Mouse (Mus musculus) forebrain, embryonic 16.5 days (tissue): ENCODE measurements at regions not wholly inside any gene's neighbourhood (a gene's known extent, or its start where the extent isn't known, plus 50 kb on each side); places are given as distances from the start of the nearest gene placed in this dataset.

Source experiments
- ATAC-seq: fragments of 200-750 bp; cut with Nextera tagmentation; 2 replicates; pipeline ENCODE4 v1.8.0; 2017; ENCODE audit warnings: mild to moderate bottlenecking, moderate library complexity
- H3K27ac ChIP-seq: fragments of 300-500 bp; sonication (generic); 2 replicates; pipeline ENCODE4 v1.5.1; 2014; ENCODE audit warnings: low read length, control low read depth
- H3K27me3 ChIP-seq: fragments of 300-500 bp; sonication (generic); replicated peaks from 2 replicates; pipeline ENCODE4 v1.6.1; 2014; ENCODE audit warnings: low read length; ENCODE audit not compliant: control insufficient read depth, insufficient read depth
- H3K36me3 ChIP-seq: fragments of 300-500 bp; sonication (generic); 2 replicates; pipeline ENCODE4 v1.6.1; 2014; ENCODE audit not compliant: control insufficient read depth, insufficient read depth
- H3K4me1 ChIP-seq: fragments of 300-500 bp; sonication (generic); replicated peaks from 2 replicates; pipeline ENCODE4 v1.6.1; 2014; ENCODE audit warnings: low read length; ENCODE audit not compliant: control insufficient read depth, insufficient read depth
- H3K4me2 ChIP-seq: fragments of 300-500 bp; sonication (generic); 2 replicates; pipeline ENCODE4 v1.6.1; 2014; ENCODE audit warnings: mild to moderate bottlenecking, low read length, control low read depth
- H3K4me3 ChIP-seq: fragments of 300-500 bp; sonication (generic); replicated peaks from 2 replicates; pipeline ENCODE4 v1.5.1; 2014; ENCODE audit warnings: mild to moderate bottlenecking, low read length, control low read depth
- H3K9ac ChIP-seq: fragments of 300-500 bp; sonication (generic); replicated peaks from 2 replicates; pipeline ENCODE4 v1.6.1; 2014; ENCODE audit warnings: low read depth, low read length, control low read depth
- H3K9me3 ChIP-seq: fragments of 300-500 bp; sonication (generic); 2 replicates; pipeline ENCODE4 v1.6.1; 2016; ENCODE audit warnings: low read length; ENCODE audit not compliant: control insufficient read depth
- WGBS: fragments of 180-500 bp; shearing (Covaris S2); extraction: QIAGEN DNeasy Blood & Tissue Kit; methylation state at CpG from one replicate; pipeline ENCODE4 v1.1.7; 2014; 5-methylcytosine and 5-hydroxymethylcytosine counted together

DNA sequence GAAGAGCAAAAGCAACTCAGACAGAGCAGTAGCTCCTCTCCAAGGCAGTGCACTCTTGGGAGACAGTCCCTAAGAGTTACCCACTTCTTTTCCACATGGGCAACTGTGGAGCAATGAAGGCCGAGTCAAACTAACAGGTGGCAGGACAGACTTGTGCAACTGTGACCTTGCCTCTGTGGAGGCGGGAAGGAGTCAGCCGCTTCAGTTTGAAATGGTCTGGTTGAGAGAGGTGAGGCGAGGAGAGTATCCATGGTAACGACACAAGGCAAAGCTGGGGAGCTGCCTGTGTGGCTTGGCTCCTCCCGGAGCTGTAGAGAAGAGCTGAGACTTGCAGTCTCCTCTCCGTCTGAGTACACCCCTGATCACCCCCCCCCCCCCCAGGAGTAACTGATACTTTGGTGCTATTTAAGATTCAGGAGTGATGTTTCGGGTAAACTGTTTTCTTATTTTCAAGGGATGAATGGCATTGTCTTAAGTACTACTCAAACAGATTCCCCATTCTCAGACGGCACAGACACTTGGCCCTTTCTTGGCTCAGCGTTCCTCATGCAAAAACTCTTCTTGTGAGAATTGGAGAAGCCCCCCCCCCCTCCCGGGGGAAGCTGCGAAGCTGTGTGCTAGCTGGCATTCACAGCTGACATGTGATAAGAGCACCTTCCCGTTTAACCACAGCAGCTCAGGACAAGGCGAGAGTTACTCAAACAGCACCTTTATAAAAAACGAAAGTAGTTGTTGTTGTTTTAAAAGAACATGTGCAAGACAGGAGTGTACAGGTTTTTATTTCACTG lies 54.9 kb upstream of the Chst1 start:
- peak; percentile 78 for ATAC-seq
- no peak overlapping the region for H3K4me2 ChIP-seq

DNA sequence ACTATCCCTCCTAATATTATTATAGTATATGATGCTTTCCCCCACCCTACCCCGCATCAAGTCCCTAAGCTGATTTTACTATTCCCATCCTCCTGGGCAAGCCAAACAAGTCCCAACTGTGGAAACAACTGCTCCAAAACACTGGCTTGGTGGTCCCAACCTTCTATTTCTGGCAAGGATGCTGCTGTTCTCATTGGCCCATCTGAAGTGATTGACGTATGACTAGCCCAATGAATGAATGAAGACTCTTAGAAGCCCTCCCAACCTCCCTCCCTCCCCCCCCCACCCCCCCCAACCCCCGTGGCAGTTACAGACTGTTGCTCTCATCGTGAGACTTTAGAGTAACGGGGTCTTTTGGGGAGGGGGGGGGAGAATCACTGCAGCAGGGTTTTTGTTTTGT lies 58.7 kb upstream of the Chst1 start:
- ATAC-seq: no peak
- Histone ChIP-seq H3K4me1 (peaks cover 8% of the 10 kb centered on the region), H3K27ac (no peak overlapping the region), H3K27me3 (no peaks in the 10 kb centered on the region), H3K36me3 (no peaks in the 10 kb centered on the region), H3K4me3 (no peak overlapping the region), H3K9me3 (no peaks in the 10 kb centered on the region), H3K9ac (no peak overlapping the region), H3K4me2 (no peak overlapping the region)
- 67% methylated on average over 5 of the region's 5 CpGs for WGBS

More for the DNA sequence above, 54.9 kb upstream of the Chst1 start:
- WGBS: 10% methylated on average over 15 of the region's 15 CpGs
- no peak overlapping the region for H3K4me3 ChIP-seq
- no peak overlapping the region for H3K9ac ChIP-seq
- H3K27me3 ChIP-seq: no peaks in the 10 kb centered on the region
- no peaks in the 10 kb centered on the region for H3K9me3 ChIP-seq
- H3K36me3 ChIP-seq: no peaks in the 10 kb centered on the region
- peaks cover 8% of the 10 kb centered on the region for H3K4me1 ChIP-seq
- H3K27ac ChIP-seq: no peak overlapping the region

DNA sequence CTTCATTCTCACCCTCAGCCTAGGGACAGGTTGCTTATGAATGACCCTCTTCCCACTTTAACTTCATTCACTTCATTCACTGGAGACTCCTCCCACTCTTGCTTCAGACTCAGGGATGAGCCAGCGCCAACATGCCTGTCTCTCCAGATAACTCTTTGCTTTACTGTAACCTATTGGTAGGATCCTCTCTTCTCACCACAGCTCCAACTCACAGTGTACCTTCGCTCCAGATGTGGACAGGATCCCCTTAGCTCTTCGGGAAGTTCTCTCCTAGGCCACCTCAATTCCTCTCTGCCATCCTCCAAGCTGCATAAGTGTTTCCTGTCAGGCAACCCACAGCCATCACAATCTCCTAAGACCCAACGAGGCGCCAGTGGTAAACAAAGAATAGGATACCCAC lies 67.5 kb upstream of the Chst1 start:
- no peak overlapping the region for H3K4me2 ChIP-seq
- H3K27me3 ChIP-seq: no peaks in the 10 kb centered on the region
- no peaks in the 10 kb centered on the region for H3K9me3 ChIP-seq
- H3K4me1 ChIP-seq: peaks cover 8% of the 10 kb centered on the region
- 93% methylated on average over 5 of the region's 5 CpGs for WGBS
- no peaks in the 10 kb centered on the region for H3K36me3 ChIP-seq
- no peak overlapping the region for H3K9ac ChIP-seq
- ATAC-seq: no peak
- no peak overlapping the region for H3K4me3 ChIP-seq
- H3K27ac ChIP-seq: no peak overlapping the region

DNA sequence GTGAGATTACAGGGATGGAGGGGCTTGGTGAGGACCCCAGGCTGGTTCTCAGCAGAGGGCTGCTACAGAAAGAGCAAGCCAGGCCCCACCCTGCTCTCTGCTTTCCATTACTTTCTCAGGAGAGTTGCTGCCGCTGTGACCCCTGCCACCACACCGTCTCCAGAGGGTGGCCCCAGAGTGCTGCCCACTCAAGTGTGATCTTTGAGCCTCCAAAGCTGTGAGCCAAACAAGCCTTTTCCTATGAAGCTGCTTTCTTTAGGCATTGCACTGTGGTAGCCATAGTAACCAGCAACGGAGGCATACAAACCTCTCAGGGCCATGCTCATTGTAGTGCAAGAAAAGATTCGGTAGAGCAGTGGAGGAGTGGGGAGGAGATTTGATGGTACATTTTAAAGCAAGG lies 68.8 kb upstream of the Chst1 start:
- Histone ChIP-seq H3K4me3 (no peak overlapping the region), H3K4me2 (no peak overlapping the region), H3K4me1 (peaks cover 8% of the 10 kb centered on the region), H3K27me3 (no peaks in the 10 kb centered on the region), H3K9me3 (no peaks in the 10 kb centered on the region), H3K27ac (no peak overlapping the region), H3K36me3 (no peaks in the 10 kb centered on the region), H3K9ac (no peak overlapping the region)
- 17% methylated on average over 4 of the region's 4 CpGs for whole genome bisulfite sequencing
- peak; percentile 18; the same call in 1 of the 2 replicates for ATAC-seq

DNA sequence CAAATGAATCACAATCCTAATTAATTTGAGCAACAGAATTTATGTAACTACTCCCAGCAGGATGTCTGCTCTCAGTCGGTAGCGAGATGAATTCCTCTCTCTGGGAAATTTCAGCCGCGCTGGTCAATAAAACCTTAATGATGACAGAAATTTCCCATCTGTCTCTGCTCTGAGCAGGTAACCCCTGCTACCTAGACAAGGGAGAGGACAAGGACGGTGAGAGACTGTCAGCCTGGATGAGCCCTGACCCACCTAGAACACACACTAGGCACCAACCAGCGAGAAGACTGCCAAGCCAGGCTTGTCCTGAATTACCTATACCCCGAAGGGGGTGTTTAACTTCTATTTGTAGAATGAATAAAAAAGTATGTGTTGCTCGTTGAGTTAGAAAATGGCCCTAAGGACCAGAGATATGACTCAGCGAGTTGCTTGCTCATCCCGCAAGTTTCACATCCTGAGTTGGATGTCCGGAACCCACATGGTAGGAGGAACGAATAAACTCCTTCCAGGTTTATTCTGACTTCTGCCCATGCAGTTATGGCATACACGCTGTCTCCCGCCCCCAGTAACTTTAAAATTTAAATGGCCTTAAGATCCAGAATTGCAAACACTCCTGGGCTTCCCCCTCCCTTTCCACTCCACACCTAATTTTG lies 69.5 kb upstream of the Slc35c1 start:
- peak overlapping the region; percentile 56 for H3K4me2 ChIP-seq
- H3K9ac ChIP-seq: peak overlapping the region; percentile 47
- H3K27ac ChIP-seq: peak overlapping the region; percentile 71
- no peaks in the 10 kb centered on the region for H3K36me3 ChIP-seq
- peak overlapping the region; percentile 43 for H3K4me3 ChIP-seq
- H3K9me3 ChIP-seq: no peaks in the 10 kb centered on the region
- H3K27me3 ChIP-seq: no peaks in the 10 kb centered on the region
- ATAC-seq: peak; percentile 24; the same call in 1 of the 2 replicates
- H3K4me1 ChIP-seq: peaks cover 8% of the 10 kb centered on the region
- WGBS: 47% methylated on average over 14 of the region's 14 CpGs

DNA sequence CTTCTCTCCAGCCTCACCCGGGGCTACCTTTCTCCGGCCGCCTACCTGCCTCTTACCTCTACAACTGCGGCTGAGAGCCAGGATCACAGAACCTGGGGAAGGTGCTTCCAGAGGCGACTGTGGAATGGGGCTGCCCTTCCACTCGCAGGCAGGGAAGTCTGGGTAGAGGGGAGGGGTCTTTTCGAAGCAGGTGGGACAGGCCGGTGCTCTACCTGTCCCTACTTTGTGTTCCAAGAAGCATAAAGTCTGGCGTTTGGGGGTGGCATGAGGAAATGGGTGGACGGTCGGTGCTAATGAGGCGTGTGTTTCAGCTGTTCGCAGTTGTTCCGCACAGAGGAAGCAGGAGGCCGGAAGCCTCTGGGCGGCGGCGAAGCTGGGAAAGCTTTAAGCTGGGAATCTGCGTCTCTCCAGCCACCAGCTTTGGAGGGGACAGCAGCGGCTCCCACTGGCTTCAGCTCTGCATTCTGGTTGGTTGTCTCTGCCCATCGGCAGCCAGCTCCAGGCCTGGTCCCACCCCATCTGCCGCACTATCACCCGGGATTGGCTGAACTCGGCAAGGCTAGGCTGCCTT lies 68.8 kb upstream of the Slc35c1 start:
- Histone ChIP-seq H3K9ac (peak overlapping the region; percentile 47), H3K27me3 (no peaks in the 10 kb centered on the region), H3K4me2 (peak overlapping the region; percentile 56), H3K4me3 (peak overlapping the region; percentile 43), H3K27ac (peak overlapping the region; percentile 71), H3K36me3 (no peaks in the 10 kb centered on the region), H3K4me1 (peaks cover 8% of the 10 kb centered on the region), H3K9me3 (no peaks in the 10 kb centered on the region)
- ATAC-seq: peak; percentile 100
- WGBS: 7% methylated on average over 24 of the region's 24 CpGs

DNA sequence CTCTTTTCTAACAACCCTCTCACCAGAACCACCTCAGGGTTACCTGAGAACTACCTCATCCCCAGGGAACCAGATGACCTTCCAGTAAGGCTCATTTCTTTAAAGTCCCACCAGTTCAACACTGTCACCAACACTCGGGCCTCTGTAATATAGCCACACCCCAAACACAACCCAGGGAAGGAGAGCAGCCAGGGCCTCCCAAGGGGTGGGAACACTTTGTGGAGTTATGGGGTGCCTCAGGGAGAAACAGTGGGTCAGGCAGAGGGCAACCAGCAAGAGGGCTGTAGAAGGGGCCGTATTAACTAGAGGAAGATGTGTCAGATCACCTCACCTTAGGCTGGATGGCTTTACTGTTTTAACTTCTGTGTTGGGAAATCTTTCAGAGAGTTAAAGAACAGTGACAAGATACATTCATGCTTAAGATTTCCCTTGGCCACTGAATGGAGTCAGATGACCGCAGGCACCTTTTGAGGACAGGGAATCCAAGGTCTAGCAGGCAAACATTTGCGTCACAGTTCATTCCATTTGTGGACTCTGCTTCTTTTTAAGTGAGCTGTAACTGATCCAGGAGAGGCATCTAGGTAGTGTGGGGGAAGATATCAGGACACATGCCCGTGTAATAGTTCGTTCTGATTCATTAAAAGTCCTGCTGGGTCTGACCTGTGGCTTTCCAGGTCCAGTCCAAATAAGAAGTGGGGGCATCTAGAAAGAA lies 67.9 kb upstream of the Slc35c1 start:
- no peak for ATAC-seq
- 89% methylated on average over 6 of the region's 6 CpGs for WGBS
- no peaks in the 10 kb centered on the region for H3K27me3 ChIP-seq
- peaks cover 8% of the 10 kb centered on the region for H3K4me1 ChIP-seq
- no peak overlapping the region for H3K27ac ChIP-seq
- no peaks in the 10 kb centered on the region for H3K9me3 ChIP-seq
- peak overlapping the region; percentile 56; the same call in 1 of the 2 replicates for H3K4me2 ChIP-seq
- H3K36me3 ChIP-seq: no peaks in the 10 kb centered on the region
- no peak overlapping the region for H3K4me3 ChIP-seq
- H3K9ac ChIP-seq: no peak overlapping the region

DNA sequence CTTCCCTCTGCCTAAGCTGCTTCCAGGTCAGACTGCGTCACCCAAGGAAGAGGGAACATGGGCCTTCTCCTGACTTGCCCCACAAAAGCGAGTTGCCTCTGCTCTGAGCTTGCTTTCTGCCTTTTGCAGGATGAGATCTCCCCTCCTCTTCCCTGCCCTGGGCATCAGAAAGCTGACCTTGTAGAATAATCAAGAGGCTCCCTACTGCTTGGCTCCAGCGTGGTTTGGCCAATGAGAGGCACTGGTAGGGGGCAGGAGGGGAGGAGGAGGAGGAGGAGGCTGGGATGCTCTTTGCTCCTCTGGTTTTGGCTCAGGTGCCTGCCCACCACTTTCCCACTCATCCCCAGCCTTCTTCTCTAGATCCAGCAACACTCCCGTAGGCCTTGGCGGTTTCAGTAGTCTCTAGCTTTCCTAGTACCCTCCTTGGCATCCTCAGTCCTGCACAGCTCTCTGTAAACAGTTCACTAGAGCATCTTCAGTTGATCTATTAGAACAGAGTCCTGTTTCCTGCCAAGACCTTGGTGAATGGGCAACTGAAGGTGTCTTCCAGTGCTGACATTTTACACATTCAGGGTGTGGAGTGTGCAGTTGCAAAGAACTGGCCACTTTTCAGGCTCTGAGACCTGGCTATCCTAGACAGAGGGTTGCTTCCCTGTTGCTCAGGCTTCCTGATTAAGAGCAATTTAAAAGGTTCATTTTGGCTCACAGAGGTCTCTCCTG lies 66.5 kb upstream of the Slc35c1 start:
- no peak overlapping the region for H3K9ac ChIP-seq
- H3K36me3 ChIP-seq: no peaks in the 10 kb centered on the region
- no peaks in the 10 kb centered on the region for H3K9me3 ChIP-seq
- WGBS: 57% methylated on average over 5 of the region's 5 CpGs
- no peak for ATAC-seq
- H3K27me3 ChIP-seq: no peaks in the 10 kb centered on the region
- no peak overlapping the region for H3K4me3 ChIP-seq
- H3K27ac ChIP-seq: no peak overlapping the region
- H3K4me1 ChIP-seq: peaks cover 8% of the 10 kb centered on the region
- H3K4me2 ChIP-seq: no peak overlapping the region
